Mouse (Mus musculus) frontal cortex, adult (tissue): Measurements from ENCODE around the gene Pdss1.
A peak's percentile ranks its signal among the peaks of the same experiment; 100 is the strongest.

Source experiments
- ATAC-seq: cut with Nextera tagmentation; 2 replicates; pipeline ENCODE4 v1.9.2; 2017; ENCODE audit warnings: mild to moderate bottlenecking, moderate library complexity, mixed read lengths; ENCODE audit not compliant: low TSS enrichment

Pdss1 gene

DNA sequence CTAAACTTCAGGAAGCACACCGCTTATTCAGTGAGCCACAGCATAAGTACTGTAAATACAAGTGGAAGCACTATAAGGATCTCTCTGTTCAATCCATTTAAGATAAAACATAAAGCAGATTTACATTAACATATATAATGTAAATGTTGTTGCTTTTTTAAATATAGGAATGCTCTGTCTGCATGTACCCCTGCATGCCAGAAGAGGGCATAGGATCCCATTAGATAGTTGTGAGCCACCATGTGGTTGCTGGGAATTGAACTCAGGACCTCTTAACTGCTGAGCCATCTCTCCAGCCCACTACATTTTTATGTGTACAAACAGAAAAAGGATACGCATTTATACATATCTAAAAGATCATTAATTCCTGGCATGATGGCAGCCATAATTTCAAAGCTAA is 66.4 kb downstream of the Pdss1 start:
- ATAC-seq = no peak

- peak; percentile 67; the same call in 1 of the 2 replicates for ATAC-seq
These were observed 66.9 kb downstream of the Pdss1 start for GRCm38 (mm10) chr2:22962242-22962641.

DNA sequence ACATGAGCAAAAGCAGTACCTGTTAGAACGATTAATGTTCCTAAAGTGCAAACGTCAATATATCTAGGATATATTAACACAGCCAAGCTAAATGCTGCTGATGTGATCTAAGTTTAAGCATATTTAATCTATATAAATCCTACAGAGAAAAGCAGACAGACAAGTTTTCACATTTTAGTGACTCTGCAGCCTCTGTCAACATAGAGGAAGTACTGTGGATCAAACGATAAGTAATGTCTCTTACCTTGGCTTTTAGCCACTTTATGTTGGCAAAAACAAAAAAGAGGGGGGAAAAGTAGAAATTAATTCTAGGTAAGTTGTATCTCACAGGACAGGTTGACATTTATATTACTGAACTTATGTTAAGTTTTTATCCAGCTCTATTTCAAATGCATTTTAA is 67.6 kb downstream of the Pdss1 start:
- no peak for ATAC-seq

DNA sequence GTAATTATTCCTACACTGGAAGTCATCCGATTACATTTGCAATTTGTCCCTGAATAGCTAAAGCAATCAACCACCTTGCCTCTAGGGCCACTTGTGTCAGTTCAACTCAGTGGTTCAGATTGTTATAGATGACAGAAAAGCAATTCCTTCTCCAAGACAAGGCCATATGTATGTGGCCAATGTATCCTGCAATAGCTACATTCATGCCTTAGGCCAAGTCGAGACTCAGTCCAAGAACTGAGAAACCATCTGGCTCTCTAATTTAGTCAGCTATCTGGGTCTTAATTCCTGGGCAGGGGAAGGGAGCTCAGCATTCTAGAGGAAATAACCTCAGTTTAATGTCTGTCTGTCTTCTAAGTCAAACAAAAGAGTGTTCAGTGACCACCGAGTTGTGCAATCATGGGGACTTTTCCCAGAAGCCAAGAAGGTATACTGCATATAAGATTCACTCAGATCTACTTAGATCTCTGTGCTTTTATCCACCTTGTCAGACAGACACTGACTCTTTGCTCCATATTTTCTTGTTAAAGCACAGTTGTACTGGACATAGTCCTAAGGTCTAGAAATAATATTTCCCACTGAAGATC is 82.2 kb downstream of the Pdss1 start:
- ATAC-seq = no peak

DNA sequence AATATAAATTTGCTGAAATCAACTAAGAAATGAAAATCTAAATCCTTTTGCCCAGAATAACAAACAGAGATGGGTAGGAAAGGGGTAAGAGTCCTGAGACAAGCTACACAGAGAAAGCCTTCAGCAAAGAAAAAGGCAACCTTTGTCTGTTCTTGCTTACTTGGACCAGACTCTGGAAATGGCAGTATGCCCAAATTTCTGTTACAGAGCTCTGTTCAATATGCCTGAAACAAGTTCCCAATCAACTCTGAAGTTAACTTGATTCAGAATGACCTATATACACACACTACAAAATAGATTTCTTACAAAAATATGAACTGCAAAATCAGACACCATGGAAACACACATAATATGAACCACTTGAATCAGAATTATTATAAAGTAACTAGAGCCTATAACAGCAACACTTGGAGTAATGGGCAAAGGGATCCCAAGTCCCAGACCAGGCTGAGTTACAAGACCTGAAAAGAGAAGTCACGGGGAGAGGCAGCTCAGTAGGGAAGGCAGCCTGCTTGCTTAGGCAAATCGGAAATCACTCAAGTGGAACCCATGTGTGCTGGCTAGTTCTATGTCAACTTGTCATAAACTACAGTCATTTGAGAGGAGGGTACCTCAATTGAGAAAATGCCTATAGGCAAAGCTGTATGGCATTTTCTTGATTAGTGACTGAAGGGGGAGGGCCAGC is 90.8 kb downstream of the Pdss1 start:
- peak; percentile 78 for ATAC-seq
